Mouse (Mus musculus): ENCODE data around the gene Slc2a6. TPM values are rescaled to one million over a fixed set of nuclear protein-coding genes. Genes with fewer than 3 reads are reported as not detected.

Slc2a6 gene
- total RNA-seq, 2 experiments from 2014 or later = 42.2 to 43.7 TPM

DNA sequence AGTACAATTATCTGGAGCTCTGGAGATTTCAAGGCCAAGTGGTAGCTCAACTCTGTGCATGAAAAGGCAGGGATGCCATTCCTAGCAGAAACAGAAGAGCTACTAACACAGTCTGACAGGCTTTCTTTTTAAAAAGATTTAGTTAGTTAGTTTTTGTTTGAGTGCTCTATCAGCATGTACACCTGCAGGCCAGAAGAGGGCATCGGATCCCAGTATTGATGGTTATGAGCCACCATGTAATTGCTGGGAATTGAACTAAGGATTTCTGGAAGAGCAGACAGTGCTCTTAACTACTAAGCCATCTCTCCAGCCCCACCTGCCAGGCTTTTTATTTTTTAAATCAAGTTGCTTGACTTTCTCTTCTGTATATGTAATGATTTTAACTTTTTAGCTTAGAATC lies 30.3 kb downstream of the Slc2a6 start:
- intact Hi-C loops (cut with DNase I) = no loop called here
- no peak for DNase-seq (ENCODE audit: extremely low spot score in 1 of 2, low spot score in 2 of 2)

DNA sequence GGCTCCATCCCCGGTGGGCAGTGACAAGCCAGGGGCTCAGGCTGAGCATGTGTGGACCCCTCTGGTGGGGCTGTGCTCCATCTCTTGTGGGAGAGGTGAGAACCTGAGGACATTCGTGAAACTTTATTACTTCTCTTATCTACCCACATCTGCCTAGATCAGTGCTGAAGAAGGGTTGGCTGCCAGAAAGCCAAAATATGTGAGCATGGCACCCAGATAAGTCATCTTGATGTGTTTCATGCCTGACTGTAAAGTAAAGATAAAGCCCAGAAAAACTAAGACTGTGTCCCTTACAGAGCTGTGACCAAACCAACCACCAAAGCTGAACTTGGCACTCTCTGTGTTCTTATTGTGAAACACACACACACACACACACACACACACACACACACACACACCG lies 33.9 kb downstream of the Slc2a6 start:
- DNase-seq (ENCODE audit: extremely low spot score in 1 of 2, low spot score in 2 of 2) = no peak
- intact Hi-C loops (cut with DNase I) = no loop called here

DNA sequence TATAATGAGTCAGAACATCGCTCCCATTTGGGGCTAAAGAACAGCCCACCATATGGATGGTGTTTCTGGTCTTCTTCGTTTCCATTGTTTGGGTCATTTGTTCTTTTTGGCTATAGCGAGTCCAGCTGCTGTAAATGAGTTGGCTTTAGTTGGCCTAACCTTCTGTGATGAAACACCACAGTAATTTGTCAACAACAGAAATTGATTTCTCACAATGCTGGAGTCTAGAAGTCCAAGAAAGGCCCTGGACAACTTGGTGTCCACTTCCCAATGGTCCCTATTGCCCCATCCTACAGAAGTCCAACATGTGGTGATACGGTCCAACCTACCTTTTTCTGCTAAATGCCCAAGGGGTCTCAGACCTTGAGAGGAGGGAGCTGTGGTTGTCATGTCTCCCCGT lies 43.2 kb downstream of the Slc2a6 start:
- no peak for DNase-seq (ENCODE audit: extremely low spot score in 1 of 2, low spot score in 2 of 2)
- intact Hi-C loops (cut with DNase I) = no loop called here

DNA sequence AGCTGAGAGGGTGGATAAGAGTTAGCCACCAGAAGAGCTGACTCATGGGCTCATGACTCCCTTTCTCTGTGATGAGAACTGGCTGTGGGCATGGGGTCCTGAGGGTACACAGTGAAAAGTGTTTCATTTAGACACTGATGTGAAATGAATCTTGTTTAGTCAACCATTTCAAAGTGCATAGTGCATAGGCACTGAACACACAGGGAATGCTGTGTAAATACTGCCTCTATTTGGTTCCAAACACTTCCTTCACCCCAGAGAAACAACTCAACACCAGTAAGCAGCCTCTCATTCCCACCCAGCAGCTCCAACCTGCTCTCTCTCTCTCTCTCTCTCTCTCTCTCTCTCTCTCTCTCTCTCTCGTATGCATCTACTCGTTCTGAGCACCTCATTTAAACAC lies 43.6 kb downstream of the Slc2a6 start:
- DNase-seq (ENCODE audit: extremely low spot score in 1 of 2, low spot score in 2 of 2) = no peak
- intact Hi-C loops (cut with DNase I) = no loop called here

DNA sequence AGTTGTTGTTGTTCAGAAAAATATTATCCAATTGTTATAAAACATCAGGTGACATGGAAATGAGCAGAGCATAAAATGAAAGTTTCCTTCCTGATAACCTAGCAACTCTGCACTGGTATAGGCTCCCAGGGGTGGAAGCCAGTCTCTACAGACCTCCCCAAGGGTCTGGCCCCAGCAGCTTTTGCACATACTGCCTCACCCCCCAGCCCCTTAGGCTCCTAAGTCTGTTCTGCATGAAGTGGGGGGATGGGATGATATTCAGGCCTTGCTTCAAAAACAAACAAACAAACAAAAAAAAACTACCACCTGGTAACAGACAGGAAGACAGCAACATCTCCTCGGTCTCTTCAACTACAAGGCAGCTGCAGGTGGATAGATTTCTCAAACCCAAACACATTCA lies 47.4 kb downstream of the Slc2a6 start:
- DNase-seq (ENCODE audit: extremely low spot score in 1 of 2, low spot score in 2 of 2) = no peak
- intact Hi-C loops (cut with DNase I) = no loop called here

DNA sequence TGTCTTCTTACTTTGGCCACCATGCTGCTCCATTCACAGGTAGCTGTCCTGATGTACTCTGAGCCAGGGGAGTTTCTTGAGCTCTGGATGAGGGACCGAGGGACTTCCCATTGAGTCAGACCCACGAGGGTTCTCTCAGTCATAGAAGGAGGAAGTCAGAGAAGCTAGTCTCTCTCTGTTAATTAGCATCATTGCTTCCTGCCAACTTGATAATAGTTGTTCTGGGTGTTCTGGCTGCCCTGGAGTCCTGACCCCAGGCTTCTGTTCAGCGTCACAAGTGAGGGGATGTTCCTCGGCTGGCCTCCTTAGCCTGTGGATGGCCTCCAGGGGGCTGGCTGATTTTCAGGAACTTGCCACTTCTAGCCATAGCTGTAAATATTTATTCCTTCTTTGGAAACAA lies 53.8 kb downstream of the Slc2a6 start:
- no peak for DNase-seq (ENCODE audit: extremely low spot score in 1 of 2, low spot score in 2 of 2)
- intact Hi-C loops (cut with DNase I) = no loop called here

DNA sequence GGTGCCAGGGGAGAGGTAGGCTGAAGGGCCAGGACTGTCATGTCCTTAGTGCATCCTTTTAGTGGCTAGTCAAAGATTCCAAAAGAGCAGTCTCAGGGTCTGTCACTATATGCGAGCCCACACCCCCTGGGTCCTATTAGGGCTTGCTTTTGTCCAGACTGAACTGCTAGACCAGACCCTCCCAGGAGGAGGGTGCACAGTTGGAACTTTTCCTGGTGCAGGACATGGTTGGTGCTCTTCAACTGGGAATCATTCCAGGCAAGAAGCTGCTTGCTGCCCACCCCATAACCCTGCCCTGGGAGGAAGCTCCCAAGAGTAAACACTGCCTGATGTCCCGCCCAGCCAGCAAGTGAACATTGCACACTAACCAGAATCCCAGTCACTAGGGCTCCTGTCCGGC lies 54.7 kb downstream of the Slc2a6 start, which contains the start of gene Adamts13:
Gene Adamts13 (plus strand): TSS at position 301 of the 400 bp plus-strand sequence.
- DNase-seq (ENCODE audit: extremely low spot score in 1 of 2, low spot score in 2 of 2) = no peak
- intact Hi-C loops (cut with DNase I) = no loop called here

Other genes with a start within 250 kb of the Slc2a6 start
- not detected for gene Abo, start 163.0 kb downstream of the Slc2a6 start, total RNA-seq (2021)
- gene Surf6, start 125.1 kb downstream of the Slc2a6 start, total RNA-seq (2021) = 10 to 100 TPM; 30.9 to 32.0 TPM
- 10 to 100 TPM; 44.3 TPM for gene Med22, start 117.3 kb downstream of the Slc2a6 start, total RNA-seq (2021)
- gene Rpl7a, start 117.2 kb downstream of the Slc2a6 start, total RNA-seq (2021) = 100 to 1,000 TPM; 311 to 325 TPM
- gene Surf2, start 111.6 kb downstream of the Slc2a6 start, total RNA-seq (2021) = 10 to 100 TPM; 35.2 to 36.0 TPM
- gene Surf1, start 111.5 kb downstream of the Slc2a6 start, total RNA-seq (2021) = 10 to 100 TPM; 90.8 to 97.8 TPM
- 10 to 100 TPM; 62.4 to 64.2 TPM for gene Surf4, start 94.1 kb downstream of the Slc2a6 start, total RNA-seq (2021)
- gene Stkld1, start 94.0 kb downstream of the Slc2a6 start, total RNA-seq (2021) = under 1 TPM in 1 of 2 experiments, not detected in 1; 0.41 TPM
- gene Rexo4, start 63.6 kb downstream of the Slc2a6 start, total RNA-seq (2021) = 10 to 100 TPM; 48.4 to 53.5 TPM
- 1 to 10 TPM in 1 of 2 experiments, under 1 TPM in 1; 0.24 to 1.7 TPM for gene Adamts13, start 54.6 kb downstream of the Slc2a6 start, total RNA-seq (2021)
- 10 to 100 TPM; 58.1 to 67.4 TPM for gene Cacfd1, start 18.1 kb downstream of the Slc2a6 start, total RNA-seq (2021)
- under 1 TPM; 0.59 to 0.69 TPM for gene Mymk, start 44.2 kb upstream of the Slc2a6 start, total RNA-seq (2021)
- 10 to 100 TPM; 24.7 to 30.6 TPM for gene Adamtsl2, start 51.4 kb upstream of the Slc2a6 start, total RNA-seq (2021)
- 100 to 1,000 TPM; 143 to 149 TPM for gene Fam163b, start 114.5 kb upstream of the Slc2a6 start, total RNA-seq (2021)
- gene Dbh, start 137.2 kb upstream of the Slc2a6 start, total RNA-seq (2021) = 1 to 10 TPM; 1.4 TPM
- gene Sardh, start 220.3 kb upstream of the Slc2a6 start, total RNA-seq (2021) = 10 to 100 TPM in 1 of 2 experiments, 1 to 10 TPM in 1; 9.8 to 11.7 TPM

Measured in left cerebral cortex, postnatal 10 days (tissue).